Mouse (Mus musculus) limb, embryonic 12.5 days (tissue): ENCODE data around the gene Sult6b2. TPM values are rescaled to one million over a fixed set of nuclear protein-coding genes. Genes with fewer than 3 reads are reported as not detected.

ENCODE experiments used
- ATAC-seq: fragments of 200-750 bp; cut with Nextera tagmentation; 2 replicates; pipeline ENCODE4 v1.8.0; 2017; ENCODE audit warnings: low read depth, moderate TSS enrichment; ENCODE audit not compliant: insufficient number of reproducible peaks, insufficient read depth, low FRiP score, low TSS enrichment
- H3K27ac ChIP-seq: fragments of 300-500 bp; sonication (generic); 2 replicates; pipeline ENCODE4 v1.5.1; 2016; ENCODE audit warnings: mild to moderate bottlenecking, moderate library complexity
- H3K27me3 ChIP-seq: fragments of 300-500 bp; sonication (generic); 2 replicates; pipeline ENCODE4 v1.6.1; 2016; ENCODE audit warnings: mild to moderate bottlenecking, moderate library complexity
- H3K36me3 ChIP-seq: fragments of 300-500 bp; sonication (generic); 2 replicates; pipeline ENCODE4 v1.6.1; 2016; ENCODE audit warnings: mild to moderate bottlenecking, moderate library complexity
- H3K4me1 ChIP-seq: fragments of 300-500 bp; sonication (generic); replicated peaks from 2 replicates; pipeline ENCODE4 v1.6.1; 2016
- H3K4me2 ChIP-seq: fragments of 300-500 bp; sonication (generic); 2 replicates; pipeline ENCODE4 v1.6.1; 2016; ENCODE audit warnings: mild to moderate bottlenecking, moderate library complexity
- H3K4me3 ChIP-seq: fragments of 300-500 bp; sonication (generic); replicated peaks from 2 replicates; pipeline ENCODE4 v1.5.1; 2016; ENCODE audit warnings: mild to moderate bottlenecking
- H3K9ac ChIP-seq: fragments of 300-500 bp; sonication (generic); replicated peaks from 2 replicates; pipeline ENCODE4 v1.6.1; 2016; ENCODE audit warnings: mild to moderate bottlenecking, moderate library complexity
- H3K9me3 ChIP-seq: fragments of 300-500 bp; sonication (generic); 2 replicates; pipeline ENCODE4 v1.6.1; 2016; ENCODE audit warnings: mild to moderate bottlenecking, moderate library complexity
- WGBS: fragments of 180-500 bp; shearing (Covaris S2); methylation state at CpG from one replicate; pipeline ENCODE4 v1.1.7; 2016; 5-methylcytosine and 5-hydroxymethylcytosine counted together
- polyA plus RNA-seq: library from polyadenylated mRNA; unstranded; fragments of >200 nt; fragmentation: Nextera tagmentation; extraction: Ambion mirVana; gene quantifications from 2 replicates; pipeline ENCODE4 v1.2.1, GENCODE M21; 2016

Gene Sult6b2
- polyA plus RNA-seq, 1 experiment from 2014 or later: not detected

DNA sequence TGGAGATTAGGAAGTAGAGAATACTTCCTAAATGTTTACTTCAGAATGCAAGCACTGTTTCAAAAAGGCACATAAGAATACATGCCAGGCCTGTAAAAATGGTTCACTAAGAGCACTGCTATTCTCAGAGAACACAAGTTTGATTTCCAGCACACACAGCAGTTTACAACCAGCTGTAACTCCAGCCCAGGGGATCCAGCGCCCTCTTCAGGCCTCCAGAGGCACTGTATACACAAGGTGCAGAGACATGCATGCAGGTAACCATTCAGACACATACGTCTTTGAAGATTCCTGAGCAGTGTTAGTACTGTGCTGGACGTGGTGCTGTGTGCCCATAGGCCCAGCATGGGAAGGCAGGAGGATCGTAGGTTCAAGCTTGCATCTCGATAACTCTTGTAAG, 30.7 kb downstream of the Sult6b2 start:
- ATAC-seq: no peak
- Histone ChIP-seq H3K27me3 (no peaks in the 10 kb centered on the region), H3K4me2 (no peak overlapping the region), H3K9me3 (no peaks in the 10 kb centered on the region), H3K4me1 (no peaks in the 10 kb centered on the region), H3K27ac (no peak overlapping the region), H3K9ac (no peak overlapping the region), H3K36me3 (peaks cover 63% of the 10 kb centered on the region), H3K4me3 (no peak overlapping the region)
- WGBS: 91% methylated on average over 5 of the region's 5 CpGs

DNA sequence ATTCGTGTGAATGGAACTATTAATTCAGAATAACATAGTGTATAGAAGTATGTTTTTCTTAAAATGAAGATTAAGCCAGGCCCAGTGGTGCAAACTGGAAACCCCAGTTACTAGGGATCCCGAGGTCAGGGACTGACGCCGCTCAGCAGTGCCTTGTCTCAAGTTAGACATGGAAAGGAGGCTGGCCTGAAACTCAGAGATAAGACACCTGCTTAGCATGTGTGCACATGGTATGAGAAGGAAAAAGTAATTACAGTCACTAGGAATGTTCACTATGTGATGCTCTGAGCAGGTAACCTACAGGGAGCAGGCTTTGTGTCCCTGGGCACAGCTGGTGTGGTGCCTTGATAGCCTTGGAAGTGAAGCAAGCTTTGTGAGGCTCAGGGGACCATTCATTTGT, 32.7 kb downstream of the Sult6b2 start:
- ATAC-seq: no peak
- WGBS: 94% methylated on average over 4 of the region's 4 CpGs

DNA sequence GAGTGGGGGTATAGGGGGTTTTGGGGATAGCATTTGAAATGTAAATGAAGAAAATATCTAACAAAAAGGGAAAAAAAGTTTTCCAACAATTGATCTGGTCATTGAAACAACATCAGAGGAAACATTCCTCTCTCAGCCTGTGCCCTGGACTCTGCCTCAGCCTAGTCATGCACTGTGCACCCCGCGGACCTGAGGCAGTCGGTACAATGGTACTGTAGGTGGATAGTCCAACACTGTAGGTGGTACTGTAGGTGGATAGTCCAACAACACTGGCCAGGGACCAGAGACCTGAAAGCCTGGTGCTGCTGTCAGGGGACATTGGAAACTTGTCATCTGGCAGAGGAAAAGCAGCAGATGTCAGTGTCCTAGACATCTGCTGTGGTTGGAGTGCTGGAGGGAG, 34.4 kb downstream of the Sult6b2 start:
- H3K27me3 ChIP-seq: no peaks in the 10 kb centered on the region
- no peak overlapping the region for H3K9ac ChIP-seq
- no peaks in the 10 kb centered on the region for H3K4me1 ChIP-seq
- no peak for ATAC-seq
- no peak overlapping the region for H3K4me2 ChIP-seq
- no peaks in the 10 kb centered on the region for H3K9me3 ChIP-seq
- H3K27ac ChIP-seq: no peak overlapping the region
- H3K4me3 ChIP-seq: no peak overlapping the region
- peaks cover 97% of the 10 kb centered on the region for H3K36me3 ChIP-seq
- 95% methylated on average over 3 of the region's 3 CpGs for WGBS

More for the DNA sequence above, 32.7 kb downstream of the Sult6b2 start:
- Histone ChIP-seq H3K36me3 (peaks cover 82% of the 10 kb centered on the region), H3K27ac (no peak overlapping the region), H3K4me2 (no peak overlapping the region), H3K4me3 (no peak overlapping the region), H3K9me3 (no peaks in the 10 kb centered on the region), H3K9ac (no peak overlapping the region), H3K27me3 (no peaks in the 10 kb centered on the region), H3K4me1 (no peaks in the 10 kb centered on the region)

DNA sequence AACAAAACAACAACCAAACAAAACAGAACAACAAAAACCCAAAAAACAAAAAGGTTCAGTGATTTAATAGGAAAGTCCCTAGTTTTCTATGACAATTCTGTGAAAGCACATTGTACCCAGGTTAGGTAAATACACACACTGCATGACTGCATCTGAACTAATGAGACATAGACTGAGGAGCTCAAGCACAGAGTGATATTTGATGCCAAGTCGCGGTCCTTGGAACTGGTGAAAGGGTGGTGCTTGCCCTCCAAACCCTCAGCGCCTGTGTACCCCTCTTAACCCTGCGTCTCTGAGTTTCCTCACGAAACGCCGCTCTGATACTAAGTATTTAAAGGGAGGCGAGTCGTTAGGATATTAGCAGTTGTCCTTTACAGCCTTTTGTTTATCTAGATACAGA, 37.0 kb downstream of the Sult6b2 start:
- peaks cover 82% of the 10 kb centered on the region for H3K36me3 ChIP-seq
- H3K4me3 ChIP-seq: no peak overlapping the region
- WGBS: 79% methylated on average over 9 of the region's 9 CpGs
- H3K9ac ChIP-seq: no peak overlapping the region
- no peak overlapping the region for H3K4me2 ChIP-seq
- H3K4me1 ChIP-seq: no peaks in the 10 kb centered on the region
- no peaks in the 10 kb centered on the region for H3K27me3 ChIP-seq
- H3K27ac ChIP-seq: no peak overlapping the region
- no peak for ATAC-seq
- no peaks in the 10 kb centered on the region for H3K9me3 ChIP-seq

DNA sequence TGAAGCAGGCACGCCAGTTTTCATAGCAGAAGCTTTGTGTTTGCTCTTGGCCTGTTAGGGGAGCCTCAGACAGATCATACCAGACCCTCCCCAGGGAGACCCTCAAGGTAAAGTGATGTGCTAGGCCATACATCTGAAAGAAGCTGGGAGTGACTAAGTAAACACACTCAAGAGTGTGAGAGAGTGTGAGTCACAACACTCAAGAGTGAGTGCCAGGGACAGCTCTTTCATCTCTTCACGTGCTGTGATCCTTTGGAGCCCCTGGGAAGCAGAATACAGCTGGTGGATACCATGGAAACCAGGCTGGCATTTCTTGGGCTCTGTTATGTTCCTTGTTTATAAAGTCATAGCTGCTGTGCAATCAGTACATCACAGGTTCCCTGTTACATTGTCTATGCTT, 39.4 kb downstream of the Sult6b2 start:
- no peak for ATAC-seq
- H3K4me3 ChIP-seq: no peak overlapping the region
- WGBS: 84% methylated on average over 2 of the region's 2 CpGs
- H3K27ac ChIP-seq: no peak overlapping the region
- H3K4me1 ChIP-seq: no peaks in the 10 kb centered on the region
- no peaks in the 10 kb centered on the region for H3K27me3 ChIP-seq
- no peak overlapping the region for H3K4me2 ChIP-seq
- no peaks in the 10 kb centered on the region for H3K9me3 ChIP-seq
- H3K9ac ChIP-seq: no peak overlapping the region
- H3K36me3 ChIP-seq: peaks cover 75% of the 10 kb centered on the region

DNA sequence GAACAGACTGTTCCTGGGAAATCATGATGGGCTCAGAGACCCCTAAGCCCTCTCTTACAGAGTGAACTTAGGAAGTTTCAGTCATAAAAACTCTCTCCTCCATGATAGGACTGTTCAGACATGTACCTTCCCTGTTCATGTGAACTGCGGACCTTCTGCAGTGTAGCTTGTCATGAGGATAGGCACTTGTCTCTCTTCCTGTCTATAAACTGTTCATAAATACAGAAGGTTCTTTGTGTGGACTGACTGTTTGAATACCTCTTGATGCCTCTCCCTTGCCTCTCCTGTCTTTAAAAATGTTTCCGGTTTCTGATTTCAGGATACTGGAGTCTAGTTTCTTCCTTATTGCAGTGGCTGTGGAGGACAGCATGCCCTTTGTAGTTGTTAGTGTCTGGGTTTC, 44.7 kb downstream of the Sult6b2 start:
- H3K36me3 ChIP-seq: peaks cover 34% of the 10 kb centered on the region
- WGBS: 87% methylated on average over 2 of the region's 2 CpGs

DNA sequence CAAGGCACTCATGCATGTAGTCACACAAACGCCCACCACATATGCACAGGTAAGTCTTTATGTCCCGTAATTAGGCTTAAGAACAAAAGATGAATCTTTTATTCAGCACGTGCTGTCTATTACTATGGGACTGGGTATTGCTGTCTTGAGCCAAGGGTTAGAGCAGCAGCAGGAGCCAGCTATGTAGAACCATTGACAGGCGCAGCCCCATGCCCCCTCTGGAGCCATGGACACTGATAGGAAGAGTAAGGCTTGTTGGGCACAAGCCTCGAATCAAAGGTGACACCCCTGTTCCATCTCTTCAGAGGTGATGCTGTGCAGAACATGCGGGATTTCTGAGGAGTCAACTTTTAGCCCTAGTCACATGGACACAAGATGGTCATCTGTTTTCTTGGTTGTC, 45.7 kb downstream of the Sult6b2 start:
- WGBS: 90% methylated on average over 6 of the region's 6 CpGs

More for the DNA sequence above, 44.7 kb downstream of the Sult6b2 start:
- Histone ChIP-seq H3K9me3 (no peaks in the 10 kb centered on the region), H3K27me3 (peaks cover 16% of the 10 kb centered on the region), H3K27ac (no peak overlapping the region), H3K4me2 (no peak overlapping the region), H3K9ac (no peak overlapping the region), H3K4me1 (peaks cover 10% of the 10 kb centered on the region; the same call in 1 of the 2 replicates), H3K4me3 (no peak overlapping the region)
- no peak for ATAC-seq

DNA sequence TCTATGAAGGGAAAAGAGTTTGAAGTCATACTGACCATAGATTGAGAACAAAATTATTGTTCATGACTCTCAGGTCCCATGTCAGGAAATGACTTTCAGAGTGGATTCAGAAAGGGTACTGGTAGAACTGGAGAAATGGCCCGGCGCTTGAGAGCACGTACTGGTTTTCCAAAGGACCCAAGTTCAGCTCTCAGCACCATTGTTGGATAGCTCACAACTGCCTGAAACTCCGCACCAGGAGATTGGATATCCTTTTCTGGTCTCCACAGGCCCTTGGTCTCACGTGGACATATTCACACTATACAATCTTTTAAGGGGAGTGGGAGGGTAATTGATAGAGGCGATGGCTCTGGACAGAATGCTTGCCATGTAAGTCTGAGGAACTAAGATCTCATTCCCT, 46.3 kb downstream of the Sult6b2 start:
- no peak for ATAC-seq
- Histone ChIP-seq H3K4me1 (peaks cover 10% of the 10 kb centered on the region; the same call in 1 of the 2 replicates), H3K4me3 (no peak overlapping the region), H3K9me3 (no peaks in the 10 kb centered on the region), H3K36me3 (peaks cover 26% of the 10 kb centered on the region; the same call in 1 of the 2 replicates), H3K4me2 (peak overlapping the region; percentile 60), H3K27me3 (peaks cover 27% of the 10 kb centered on the region), H3K27ac (no peak overlapping the region), H3K9ac (no peak overlapping the region)
- WGBS: 97% methylated on average over 6 of the region's 6 CpGs

More for the DNA sequence above, 45.7 kb downstream of the Sult6b2 start:
- Histone ChIP-seq H3K9me3 (no peaks in the 10 kb centered on the region), H3K4me1 (peaks cover 10% of the 10 kb centered on the region; the same call in 1 of the 2 replicates), H3K27me3 (peaks cover 23% of the 10 kb centered on the region), H3K9ac (no peak overlapping the region), H3K4me2 (peak overlapping the region; percentile 60; the same call in 1 of the 2 replicates), H3K4me3 (no peak overlapping the region), H3K36me3 (peaks cover 26% of the 10 kb centered on the region; the same call in 1 of the 2 replicates), H3K27ac (no peak overlapping the region)
- no peak for ATAC-seq

DNA sequence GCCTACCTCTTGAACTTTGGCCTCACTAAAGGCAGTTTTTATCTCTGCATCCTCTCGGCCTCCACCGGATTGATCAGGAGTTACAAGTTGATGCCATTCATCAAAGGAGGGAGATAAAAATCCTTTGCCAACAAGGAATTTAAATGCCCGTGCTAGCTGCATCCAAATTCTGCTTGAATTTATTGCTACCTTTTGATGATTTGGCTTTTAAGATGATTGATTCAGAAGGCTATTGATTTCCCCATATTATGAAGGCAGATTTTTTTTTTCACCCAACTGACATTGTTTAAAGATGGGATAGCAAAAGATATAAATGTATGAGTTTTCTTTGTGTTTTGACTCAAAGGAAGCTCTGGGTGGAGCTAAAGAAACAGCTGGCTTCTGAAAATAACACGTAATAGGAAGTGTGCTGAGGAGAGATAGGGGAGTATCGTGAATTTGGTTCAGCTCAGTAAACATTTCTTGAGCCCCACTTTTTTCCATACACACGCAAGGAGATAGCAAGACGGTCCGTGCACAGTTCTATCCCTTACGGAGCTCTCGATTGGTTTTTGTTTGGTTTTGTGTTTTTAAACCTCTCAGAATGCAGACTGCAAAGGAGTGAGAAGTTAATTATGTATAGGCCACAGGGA, 46.9 kb downstream of the Sult6b2 start:
- Histone ChIP-seq H3K9me3 (no peaks in the 10 kb centered on the region), H3K4me3 (peak overlapping the region; percentile 86), H3K4me2 (peak overlapping the region; percentile 60), H3K36me3 (peaks cover 26% of the 10 kb centered on the region; the same call in 1 of the 2 replicates), H3K27me3 (peaks cover 29% of the 10 kb centered on the region), H3K9ac (peak overlapping the region; percentile 87), H3K27ac (peak overlapping the region; percentile 76; the same call in 1 of the 2 replicates), H3K4me1 (peaks cover 10% of the 10 kb centered on the region; the same call in 1 of the 2 replicates)
- 52% methylated on average over 10 of the region's 10 CpGs for WGBS
- no peak for ATAC-seq

DNA sequence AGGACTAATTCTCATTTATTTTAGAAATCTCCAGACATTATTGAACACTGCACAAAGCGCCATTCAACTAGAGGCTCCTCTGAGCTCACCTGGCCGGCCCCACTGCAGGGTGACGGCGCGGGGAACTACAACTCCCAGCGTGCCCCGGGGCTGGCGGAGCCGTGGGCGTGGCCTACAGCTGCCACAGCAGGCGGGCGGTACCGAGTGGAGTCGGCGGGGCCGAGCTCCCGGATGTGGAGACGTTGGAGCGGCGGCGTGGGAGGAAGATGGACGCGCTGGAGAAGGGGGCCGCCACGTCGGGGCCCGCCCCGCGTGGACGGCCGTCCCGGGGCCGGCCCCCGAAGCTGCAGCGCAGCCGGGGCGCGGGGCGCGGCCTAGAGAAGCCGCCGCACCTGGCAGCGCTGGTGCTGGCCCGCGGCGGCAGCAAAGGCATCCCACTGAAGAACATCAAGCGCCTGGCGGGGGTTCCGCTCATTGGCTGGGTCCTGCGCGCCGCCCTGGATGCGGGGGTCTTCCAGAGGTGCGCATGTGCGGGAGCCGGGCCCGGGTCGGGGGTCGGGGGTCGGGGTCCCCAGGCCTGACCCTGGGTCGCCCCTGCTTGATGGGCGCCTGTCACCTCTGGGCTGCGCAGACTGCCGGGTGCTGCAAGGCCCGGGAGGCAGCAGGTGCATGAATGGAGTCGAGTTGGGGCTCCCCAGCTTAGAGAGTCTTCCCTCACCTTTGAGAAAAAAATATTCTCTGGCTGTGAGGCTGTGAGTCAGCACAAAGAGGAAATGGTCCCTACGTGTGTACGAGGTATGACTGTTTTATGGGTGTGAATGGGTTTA, 47.6 kb downstream of the Sult6b2 start, which contains the start of gene Cmas:
Gene Cmas, plus strand, starts transcription at position 180 of the 827 bp plus-strand sequence.
- Histone ChIP-seq H3K4me3 (peak within 1 kb of the TSS; percentile 86), H3K4me2 (peak within 1 kb of the TSS; percentile 60)

More for the DNA sequence above, 47.6 kb downstream of the Sult6b2 start, which contains the start of gene Cmas:
- peaks cover 29% of the 10 kb centered on the region for H3K27me3 ChIP-seq
- peak within 1 kb of the TSS; percentile 87 for H3K9ac ChIP-seq
- H3K36me3 ChIP-seq: peaks cover 24% of the 10 kb centered on the region; the same call in 1 of the 2 replicates
- peak; percentile 96 for ATAC-seq
- H3K27ac ChIP-seq: peak within 1 kb of the TSS; percentile 76
- WGBS: under 1% methylated on average over 64 of the region's 68 CpGs
- no peaks in the 10 kb centered on the region for H3K9me3 ChIP-seq
- H3K4me1 ChIP-seq: peaks cover 10% of the 10 kb centered on the region; the same call in 1 of the 2 replicates
